Mouse (Mus musculus): ENCODE measurements around the gene Akr1c13. TPM values are rescaled to one million over a fixed set of nuclear protein-coding genes. Genes with fewer than 3 reads are reported as not detected.

Akr1c13 gene
- polyA plus RNA-seq, 1 experiment from 2014 or later: 29.3 TPM

GRCm38 (mm10) chr13:4228441-4228840 lies 37.5 kb downstream of the Akr1c13 start, which contains the start of gene Akr1c19:
TSS of gene Akr1c19 (plus strand) at chr13:4228700.
- no peaks in the 10 kb centered on the region for H3K36me3 ChIP-seq (ENCODE audit: control insufficient read depth, insufficient read depth, low read length)
- H3K4me3 ChIP-seq (ENCODE audit: low read depth, low read length): no peak within 1 kb of the TSS
- H3K27ac ChIP-seq (ENCODE audit: low read depth, low read length): no peak within 1 kb of the TSS
- DNase-seq (ENCODE audit: low spot score) (no peak), ATAC-seq (replicated peaks; ENCODE audit: low FRiP score) (no peak)
- no peak within 1 kb of the TSS for H3K4me2 ChIP-seq
- H3K9ac ChIP-seq (ENCODE audit: low read depth, low read length): no peak within 1 kb of the TSS
- no peaks in the 10 kb centered on the region for H3K9me3 ChIP-seq (ENCODE audit: control insufficient read depth, low read length)
- H3K4me1 ChIP-seq (replicated peaks; ENCODE audit: control insufficient read depth, insufficient read depth, low read length): no peaks in the 10 kb centered on the region
- 39% methylated on average over 1 of the region's 1 CpGs for WGBS
- no peaks in the 10 kb centered on the region for H3K27me3 ChIP-seq (replicated peaks; ENCODE audit: control insufficient read depth, insufficient read depth, low read length)

DNA sequence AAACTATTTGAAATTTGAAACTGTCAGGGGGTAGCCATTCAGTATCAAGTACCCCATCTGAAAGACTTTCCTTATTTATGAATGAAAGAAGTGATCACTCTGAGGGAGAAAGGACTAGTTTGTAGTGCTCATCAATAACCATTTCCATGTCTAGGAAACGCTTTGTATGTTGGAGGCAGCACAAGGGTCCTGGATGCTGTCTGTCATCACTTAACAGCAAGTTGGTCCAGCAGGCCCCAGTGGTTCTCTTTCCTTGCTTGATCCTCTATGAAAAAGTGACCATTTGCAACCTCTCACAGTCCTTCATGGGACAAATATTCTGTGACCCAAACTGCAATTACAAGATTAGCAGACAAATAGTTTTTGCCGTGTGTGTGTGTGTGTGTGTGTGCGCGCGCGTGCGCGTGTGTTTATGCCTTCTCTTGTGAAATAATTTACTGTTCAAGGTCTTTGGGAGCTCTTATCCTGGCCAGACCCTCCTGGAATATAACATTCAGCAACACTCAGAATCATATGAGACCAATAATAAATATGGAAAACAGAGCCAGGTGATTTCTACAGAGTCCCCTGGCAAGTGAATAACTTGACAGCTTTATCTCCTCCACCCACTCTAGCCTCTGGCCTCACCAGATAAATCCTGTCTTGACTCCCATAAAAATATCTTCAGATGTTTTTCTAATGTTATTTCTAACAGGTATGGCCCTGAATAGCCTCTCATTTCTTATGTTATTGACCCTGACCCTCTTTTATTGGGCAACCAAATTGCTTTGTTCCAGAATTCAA lies 40.1 kb downstream of the Akr1c13 start:
- Histone ChIP-seq H3K27me3 (replicated peaks; ENCODE audit: control insufficient read depth, insufficient read depth, low read length) (no peaks in the 10 kb centered on the region), H3K9me3 (ENCODE audit: control insufficient read depth, low read length) (no peaks in the 10 kb centered on the region), H3K9ac (ENCODE audit: low read depth, low read length) (no peak overlapping the region), H3K27ac (ENCODE audit: low read depth, low read length) (no peak overlapping the region), H3K4me3 (ENCODE audit: low read depth, low read length) (no peak overlapping the region), H3K4me2 (no peak overlapping the region), H3K36me3 (ENCODE audit: control insufficient read depth, insufficient read depth, low read length) (no peaks in the 10 kb centered on the region), H3K4me1 (replicated peaks; ENCODE audit: control insufficient read depth, insufficient read depth, low read length) (no peaks in the 10 kb centered on the region)
- no peak for DNase-seq (ENCODE audit: low spot score)
- no peak for ATAC-seq (replicated peaks; ENCODE audit: low FRiP score)
- 80% methylated on average over 8 of the region's 8 CpGs for WGBS

- H3K27me3 ChIP-seq (replicated peaks; ENCODE audit: control insufficient read depth, insufficient read depth, low read length): no peaks in the 10 kb centered on the region
- H3K27ac ChIP-seq (ENCODE audit: low read depth, low read length): no peak overlapping the region
- no peak overlapping the region for H3K4me2 ChIP-seq
- ATAC-seq (replicated peaks; ENCODE audit: low FRiP score) (no peak), DNase-seq (ENCODE audit: low spot score) (no peak)
- H3K9me3 ChIP-seq (ENCODE audit: control insufficient read depth, low read length): no peaks in the 10 kb centered on the region
- 76% methylated on average over 1 of the region's 1 CpGs for WGBS
- H3K4me3 ChIP-seq (ENCODE audit: low read depth, low read length): no peak overlapping the region
- no peaks in the 10 kb centered on the region for H3K4me1 ChIP-seq (replicated peaks; ENCODE audit: control insufficient read depth, insufficient read depth, low read length)
- H3K9ac ChIP-seq (ENCODE audit: low read depth, low read length): no peak overlapping the region
- H3K36me3 ChIP-seq (ENCODE audit: control insufficient read depth, insufficient read depth, low read length): no peaks in the 10 kb centered on the region
Measured at GRCm38 (mm10) chr13:4233135-4233534, 42.2 kb downstream of the Akr1c13 start.

- H3K9me3 ChIP-seq (ENCODE audit: control insufficient read depth, low read length): no peaks in the 10 kb centered on the region
- H3K27me3 ChIP-seq (replicated peaks; ENCODE audit: control insufficient read depth, insufficient read depth, low read length): no peaks in the 10 kb centered on the region
- peak; percentile 84 for ATAC-seq (replicated peaks; ENCODE audit: low FRiP score)
- peak overlapping the region; percentile 19; the same call in 1 of the 2 replicates for H3K4me2 ChIP-seq
- no peak for DNase-seq (ENCODE audit: low spot score)
- 55% methylated on average over 3 of the region's 3 CpGs for WGBS
- no peak overlapping the region for H3K27ac ChIP-seq (ENCODE audit: low read depth, low read length)
- H3K9ac ChIP-seq (ENCODE audit: low read depth, low read length): no peak overlapping the region
- no peaks in the 10 kb centered on the region for H3K36me3 ChIP-seq (ENCODE audit: control insufficient read depth, insufficient read depth, low read length)
- no peaks in the 10 kb centered on the region for H3K4me1 ChIP-seq (replicated peaks; ENCODE audit: control insufficient read depth, insufficient read depth, low read length)
- H3K4me3 ChIP-seq (ENCODE audit: low read depth, low read length): peak overlapping the region; percentile 31
Measured at GRCm38 (mm10) chr13:4233536-4234172, 42.7 kb downstream of the Akr1c13 start.

- no peaks in the 10 kb centered on the region for H3K4me1 ChIP-seq (replicated peaks; ENCODE audit: control insufficient read depth, insufficient read depth, low read length)
- 6% methylated on average over 13 of the region's 13 CpGs for WGBS
- no peak overlapping the region for H3K9ac ChIP-seq (ENCODE audit: low read depth, low read length)
- peak overlapping the region; percentile 47 for H3K4me2 ChIP-seq
- H3K9me3 ChIP-seq (ENCODE audit: control insufficient read depth, low read length): no peaks in the 10 kb centered on the region
- H3K36me3 ChIP-seq (ENCODE audit: control insufficient read depth, insufficient read depth, low read length): no peaks in the 10 kb centered on the region
- H3K27me3 ChIP-seq (replicated peaks; ENCODE audit: control insufficient read depth, insufficient read depth, low read length): no peaks in the 10 kb centered on the region
- peak; percentile 79 for ATAC-seq (replicated peaks; ENCODE audit: low FRiP score)
- H3K4me3 ChIP-seq (ENCODE audit: low read depth, low read length): peak overlapping the region; percentile 21; the same call in 1 of the 2 replicates
- no peak overlapping the region for H3K27ac ChIP-seq (ENCODE audit: low read depth, low read length)
- peak; percentile 55 for DNase-seq (ENCODE audit: low spot score)
Measured at GRCm38 (mm10) chr13:4244861-4245559, 54.1 kb downstream of the Akr1c13 start.

- 73% methylated on average over 3 of the region's 3 CpGs for WGBS
- Histone ChIP-seq H3K4me3 (ENCODE audit: low read depth, low read length) (no peak overlapping the region), H3K4me1 (replicated peaks; ENCODE audit: control insufficient read depth, insufficient read depth, low read length) (no peaks in the 10 kb centered on the region), H3K9me3 (ENCODE audit: control insufficient read depth, low read length) (no peaks in the 10 kb centered on the region), H3K36me3 (ENCODE audit: control insufficient read depth, insufficient read depth, low read length) (no peaks in the 10 kb centered on the region), H3K4me2 (no peak overlapping the region), H3K27ac (ENCODE audit: low read depth, low read length) (no peak overlapping the region), H3K9ac (ENCODE audit: low read depth, low read length) (no peak overlapping the region), H3K27me3 (replicated peaks; ENCODE audit: control insufficient read depth, insufficient read depth, low read length) (no peaks in the 10 kb centered on the region)
- no peak for ATAC-seq (replicated peaks; ENCODE audit: low FRiP score)
- no peak for DNase-seq (ENCODE audit: low spot score)
Measured at GRCm38 (mm10) chr13:4249347-4249746, 58.4 kb downstream of the Akr1c13 start.

Other genes with a start within 250 kb of the Akr1c13 start
- not detected in 2 replicates for gene Ucn3, start 245.8 kb upstream of the Akr1c13 start, polyA plus RNA-seq (2014; fragmentation: Nextera tagmentation; extraction: Ambion mirVana)
- gene Akr1c14, start 142.1 kb upstream of the Akr1c13 start, polyA plus RNA-seq (2014; fragmentation: Nextera tagmentation; extraction: Ambion mirVana): 0.51 and 0.58 TPM in 2 replicates
- gene Akr1c18, start 40.5 kb upstream of the Akr1c13 start, polyA plus RNA-seq (2014; fragmentation: Nextera tagmentation; extraction: Ambion mirVana): 0.39 and 0.47 TPM in 2 replicates
- gene Akr1c19, start 37.5 kb downstream of the Akr1c13 start, polyA plus RNA-seq (2014; fragmentation: Nextera tagmentation; extraction: Ambion mirVana): 45.6 and 48.5 TPM in 2 replicates
- gene Akr1c12, start 88.3 kb downstream of the Akr1c13 start, polyA plus RNA-seq (2014; fragmentation: Nextera tagmentation; extraction: Ambion mirVana): 16.7 and 17.8 TPM in 2 replicates
- gene Akr1c6, start 243.2 kb downstream of the Akr1c13 start, polyA plus RNA-seq (2014; fragmentation: Nextera tagmentation; extraction: Ambion mirVana): not detected in 2 replicates

Measured in liver, embryonic 11.5 days (tissue).